Mouse (Mus musculus): ENCODE results near the gene Shf.
"Not testable (repeated sequence)": the region's sequence is repeated elsewhere in the genome, so short reads cannot be mapped to it uniquely, and the experiment has no call there.

The Shf gene

GRCm38 (mm10) chr2:122348531-122349131 is 20.3 kb downstream of the Shf start:
- DNase-seq (ENCODE audit: low read depth, low spot score) = no peak

- no peak for DNase-seq (ENCODE audit: low read depth, low spot score)
These were observed 21.7 kb downstream of the Shf start for GRCm38 (mm10) chr2:122347257-122347656.

DNA sequence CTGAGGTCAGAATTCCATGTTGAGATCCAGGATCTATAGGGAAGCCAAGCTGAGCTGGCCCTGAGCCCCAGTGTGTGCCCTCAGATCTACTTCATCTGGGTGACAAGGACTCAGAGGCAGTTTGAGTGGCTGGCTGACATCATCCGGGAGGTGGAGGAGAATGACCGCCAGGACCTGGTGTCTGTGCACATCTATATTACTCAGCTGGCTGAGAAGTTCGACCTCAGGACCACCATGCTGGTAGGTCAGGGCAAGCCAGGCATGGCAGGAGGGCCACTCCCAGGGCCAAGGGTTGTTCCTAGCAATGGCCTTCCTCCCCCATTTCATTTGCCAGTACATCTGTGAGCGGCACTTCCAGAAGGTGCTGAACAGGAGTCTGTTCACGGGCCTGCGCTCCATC is 22.8 kb downstream of the Shf start:
- not testable (repeated sequence) for DNase-seq (ENCODE audit: low read depth, low spot score)

DNA sequence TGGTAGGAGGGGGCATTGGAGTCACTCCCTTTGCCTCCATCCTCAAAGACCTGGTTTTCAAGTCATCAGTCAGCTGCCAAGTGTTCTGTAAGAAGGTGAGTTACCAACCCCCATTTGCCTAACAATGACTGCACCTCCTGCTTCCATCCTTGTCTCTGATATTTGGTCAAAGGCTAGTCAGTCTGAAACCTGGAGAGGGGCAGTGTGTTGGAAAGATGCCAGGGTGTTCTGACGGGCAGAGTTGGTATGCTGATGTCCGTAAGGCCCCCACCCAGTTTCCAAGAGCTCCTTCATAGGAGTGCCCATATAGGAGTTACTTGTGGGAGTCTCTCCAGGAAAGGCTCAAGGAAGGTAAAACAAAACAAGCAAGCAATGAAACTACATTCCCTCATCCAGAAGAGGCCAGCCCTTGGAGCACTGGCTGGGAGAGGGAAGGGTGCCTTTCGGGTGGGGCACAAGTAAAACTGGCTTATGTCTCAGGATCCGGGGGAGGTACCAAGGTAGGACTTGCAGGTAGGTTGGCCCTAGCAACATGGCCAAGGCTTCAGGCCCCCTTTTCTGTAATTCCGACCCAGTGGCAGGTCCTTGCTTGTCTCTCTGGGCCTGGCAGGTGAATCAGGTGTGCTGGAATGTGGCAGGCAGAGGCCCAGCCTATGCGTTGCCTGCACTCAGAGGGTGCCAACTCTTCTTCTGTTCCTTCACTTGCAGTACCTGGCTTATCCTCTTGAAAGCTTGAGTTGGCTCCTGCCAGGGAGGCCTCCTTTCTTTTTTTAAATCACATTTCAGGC is 23.7 kb downstream of the Shf start:
- no peak for DNase-seq (ENCODE audit: low read depth, low spot score)

DNA sequence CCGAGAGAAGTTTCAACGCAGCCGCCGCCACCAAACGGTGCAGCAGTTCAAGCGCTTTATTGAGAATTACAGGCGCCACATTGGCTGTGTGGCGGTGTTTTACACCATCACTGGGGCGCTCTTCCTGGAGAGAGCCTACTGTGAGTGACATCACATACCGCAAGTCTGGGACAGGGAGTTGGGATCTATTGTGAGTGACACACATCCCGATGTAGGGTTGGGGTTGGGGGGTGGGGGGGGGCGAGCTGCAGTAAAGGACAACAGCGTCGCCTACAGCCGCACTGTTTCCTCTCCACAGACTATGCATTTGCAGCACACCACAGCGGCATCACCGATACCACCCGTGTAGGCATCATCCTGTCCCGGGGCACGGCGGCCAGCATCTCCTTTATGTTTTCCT is 31.7 kb downstream of the Shf start:
- no peak for DNase-seq (ENCODE audit: low read depth, low spot score)

- no peak for DNase-seq (ENCODE audit: low read depth, low spot score)
These were observed 34.8 kb downstream of the Shf start for GRCm38 (mm10) chr2:122334170-122334569.

- no peak for DNase-seq (ENCODE audit: low read depth, low spot score)
These were observed 36.7 kb downstream of the Shf start for GRCm38 (mm10) chr2:122332222-122332621.

- DNase-seq (ENCODE audit: low read depth, low spot score) = not testable (repeated sequence)
These were observed 38.6 kb downstream of the Shf start for GRCm38 (mm10) chr2:122330317-122330716.

GRCm38 (mm10) chr2:122327986-122328385 is 41.0 kb downstream of the Shf start:
- no peak for DNase-seq (ENCODE audit: low read depth, low spot score)

DNA sequence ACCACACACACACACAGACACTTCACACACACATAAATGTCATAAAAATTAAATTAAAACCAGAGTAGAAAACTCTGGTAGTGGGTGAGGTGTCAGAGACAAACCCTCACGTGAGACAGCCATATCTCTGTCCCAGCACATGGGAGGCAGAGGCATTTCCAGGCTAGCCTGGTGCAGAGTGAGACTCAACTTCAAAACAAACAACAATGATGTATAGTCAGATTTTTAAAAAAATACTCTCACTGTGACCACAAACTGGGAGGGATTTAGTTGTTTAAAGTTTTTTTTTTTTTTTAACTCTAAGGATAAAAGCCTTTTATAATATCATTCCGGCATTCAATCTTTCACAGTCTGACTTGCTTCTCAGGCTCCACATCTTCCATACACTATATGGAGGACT is 43.6 kb downstream of the Shf start:
- DNase-seq (ENCODE audit: low read depth, low spot score) = no peak

GRCm38 (mm10) chr2:122324586-122324985 is 44.4 kb downstream of the Shf start:
- no peak for DNase-seq (ENCODE audit: low read depth, low spot score)

GRCm38 (mm10) chr2:122323960-122324359 is 45.0 kb downstream of the Shf start:
- DNase-seq (ENCODE audit: low read depth, low spot score) = no peak

DNA sequence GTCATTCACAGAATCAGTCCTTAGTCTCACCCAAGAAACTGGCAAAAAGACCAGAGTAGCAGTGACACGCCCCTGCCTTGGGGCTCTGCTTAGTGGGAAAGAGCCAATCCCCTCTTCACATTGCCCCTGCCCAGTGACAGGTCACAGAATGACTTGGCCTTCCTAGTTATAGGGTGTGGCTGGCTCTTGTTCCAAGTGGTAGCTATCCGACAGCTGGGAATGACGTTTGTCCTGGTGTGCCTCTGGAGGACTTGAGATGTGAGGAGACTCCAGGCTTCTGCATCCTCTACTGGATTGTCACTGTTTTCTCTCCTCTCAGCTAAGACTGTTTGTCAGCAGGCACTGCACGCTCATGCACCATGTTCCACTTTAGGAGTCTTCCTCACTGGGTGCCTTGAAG is 51.6 kb downstream of the Shf start:
- no peak for DNase-seq (ENCODE audit: low read depth, low spot score)

- no peak for DNase-seq (ENCODE audit: low read depth, low spot score)
These were observed 53.6 kb downstream of the Shf start, which contains the start of gene Duox1 for GRCm38 (mm10) chr2:122315372-122315771. TSS of gene Duox1 (plus strand) at chr2:122315672.

- no peak for DNase-seq (ENCODE audit: low read depth, low spot score)
These were observed 55.4 kb downstream of the Shf start, which contains the start of gene Duoxa1 for GRCm38 (mm10) chr2:122313536-122313935. TSS of gene Duoxa1 (minus strand) at chr2:122313730.

DNA sequence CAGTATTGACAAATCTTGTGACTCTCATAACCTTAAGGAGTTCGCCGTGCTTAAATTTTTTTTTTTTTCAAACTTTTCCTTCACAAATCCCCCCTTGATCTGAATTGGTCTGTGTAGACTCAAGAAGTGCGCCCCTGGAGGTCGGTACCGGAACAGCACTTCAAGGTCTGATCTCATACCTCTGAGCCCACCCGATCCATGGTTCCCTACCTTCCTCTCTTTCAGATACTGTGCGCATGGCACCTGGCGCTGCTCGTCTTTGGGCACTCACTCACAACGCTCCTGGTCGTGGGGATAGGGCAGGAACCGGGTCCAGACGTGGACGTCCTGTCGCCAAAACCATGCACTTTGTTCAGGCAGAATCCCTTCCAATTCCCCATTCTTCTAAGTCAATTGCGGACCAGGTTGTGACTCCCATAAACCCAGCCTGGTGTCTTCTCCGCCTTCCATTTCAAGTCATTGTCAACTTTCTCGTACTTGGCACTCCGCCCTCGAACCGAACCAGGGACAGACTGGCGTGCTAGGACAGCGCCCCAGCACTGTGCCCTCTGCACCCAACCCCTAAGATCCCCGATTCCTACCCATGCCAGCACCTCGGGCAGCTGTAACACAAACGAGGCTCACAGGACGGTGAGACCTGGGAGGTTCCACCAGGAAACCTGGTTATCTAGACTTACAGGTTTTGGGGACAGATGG is 56.1 kb downstream of the Shf start:
- no peak for DNase-seq (ENCODE audit: low read depth, low spot score)

- DNase-seq (ENCODE audit: low read depth, low spot score) = no peak
These were observed 57.4 kb downstream of the Shf start for GRCm38 (mm10) chr2:122311561-122311960.

DNA sequence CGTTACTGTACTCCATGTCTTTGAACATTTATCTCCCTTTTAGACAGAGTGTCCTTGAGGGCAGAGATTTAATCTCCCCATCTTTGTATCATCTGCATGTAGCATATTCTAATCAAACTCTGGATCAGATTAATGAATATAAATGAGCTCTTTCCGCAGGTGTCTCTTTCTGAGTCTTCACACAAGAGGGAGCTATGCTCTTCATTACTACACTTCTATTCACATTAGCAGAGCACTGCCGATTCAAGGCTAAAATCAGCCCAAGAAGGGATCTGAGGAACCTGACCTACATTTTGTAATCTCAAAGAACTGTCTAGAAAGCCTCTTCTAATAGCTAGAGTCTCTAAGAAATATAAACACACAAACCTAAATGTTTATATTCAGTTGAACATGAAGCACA is 59.3 kb downstream of the Shf start:
- no peak for DNase-seq (ENCODE audit: low read depth, low spot score)

- no peak for DNase-seq (ENCODE audit: low read depth, low spot score)
These were observed 62.8 kb downstream of the Shf start for GRCm38 (mm10) chr2:122306184-122306583.

DNA sequence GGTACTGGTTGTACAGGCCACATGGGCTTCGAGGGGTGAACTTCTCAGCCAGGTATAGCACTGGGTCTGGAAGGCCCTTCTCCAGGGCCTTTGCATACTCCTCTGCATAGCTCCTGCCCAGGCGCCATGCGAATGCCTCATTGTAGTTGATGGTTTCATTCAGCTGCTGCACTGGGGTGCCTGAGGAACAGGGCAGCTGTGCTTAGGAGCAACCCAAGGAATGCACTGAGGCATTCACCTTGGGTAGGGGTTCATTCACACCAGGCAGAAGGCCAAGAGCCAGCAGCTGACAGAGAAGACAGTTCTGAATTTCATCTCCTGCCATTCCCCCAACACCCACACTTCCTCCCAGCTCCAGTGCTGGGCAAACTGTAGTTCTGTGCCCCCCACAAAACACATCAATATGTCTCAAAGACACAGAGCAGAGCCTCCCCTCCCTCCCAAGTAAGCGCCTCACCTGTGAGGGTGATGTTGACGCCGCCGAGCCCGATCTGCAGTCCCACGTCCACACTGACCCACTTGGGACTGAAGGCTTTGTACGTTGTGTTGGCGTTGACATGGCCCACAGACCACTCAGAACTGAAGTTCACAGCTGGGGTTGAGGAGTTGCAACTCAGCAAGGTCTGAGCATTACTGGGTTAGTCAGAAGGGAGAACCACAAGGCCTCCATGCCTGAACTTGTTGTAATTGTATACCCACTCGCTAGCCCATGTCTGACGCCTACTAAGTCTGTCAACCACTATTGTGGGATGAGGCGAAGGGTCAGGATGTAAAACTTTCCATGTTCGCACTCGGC is 63.7 kb downstream of the Shf start:
- DNase-seq (ENCODE audit: low read depth, low spot score) = no peak

- no peak for DNase-seq (ENCODE audit: low read depth, low spot score)
These were observed 64.4 kb downstream of the Shf start for GRCm38 (mm10) chr2:122304544-122304943.
